Mouse (Mus musculus): ENCODE data around the gene Cep83. TPM values are rescaled to one million over a fixed set of nuclear protein-coding genes. Genes with fewer than 3 reads are reported as not detected.
"Not testable (repeated sequence)": the region's sequence is repeated elsewhere in the genome, so short reads cannot be mapped to it uniquely, and the experiment has no call there.

Cep83 gene
- polyA plus RNA-seq, 1 experiment from 2014 or later, result 20.5 TPM

DNA sequence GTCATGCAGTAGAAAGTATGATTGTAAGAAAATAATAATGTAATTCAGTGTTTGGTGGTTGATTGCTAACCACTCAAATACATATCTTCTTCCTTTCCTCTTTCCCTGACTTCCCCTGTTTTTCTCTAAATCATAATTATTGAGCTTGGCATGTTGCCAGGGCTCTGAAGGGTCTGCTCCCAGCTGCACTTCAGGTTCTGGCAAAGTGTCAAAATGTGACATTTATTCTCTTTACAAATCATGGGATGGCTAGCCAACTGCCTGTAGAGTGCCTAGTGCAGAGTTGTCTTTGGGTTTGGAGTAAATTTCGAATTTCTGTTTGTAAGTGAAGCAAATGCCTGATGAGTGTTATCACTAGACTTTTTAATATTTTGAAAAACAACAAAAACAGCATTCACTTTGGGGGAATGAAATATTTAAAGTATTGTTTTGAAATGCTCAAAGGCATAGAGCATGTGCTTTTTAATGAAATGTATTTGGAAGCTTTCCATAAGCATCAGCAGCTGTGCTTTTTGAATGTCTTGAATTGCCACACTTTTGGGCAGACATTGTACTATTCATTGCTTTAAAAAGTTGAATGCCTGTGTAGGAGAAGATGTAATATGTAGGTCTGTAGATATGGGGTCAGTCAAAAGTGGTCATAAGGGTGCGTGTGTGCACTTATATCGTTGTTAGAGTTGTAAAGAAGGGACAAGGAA, 21.3 kb downstream of the Cep83 start:
- 83% methylated on average over 3 of the region's 3 CpGs for WGBS
- Histone ChIP-seq H3K4me2 (no peak overlapping the region), H3K27me3 (no peaks in the 10 kb centered on the region), H3K9me3 (no peaks in the 10 kb centered on the region), H3K4me1 (replicated peaks) (no peaks in the 10 kb centered on the region), H3K4me3 (no peak overlapping the region), H3K27ac (no peak overlapping the region), H3K36me3 (no peaks in the 10 kb centered on the region), H3K9ac (no peak overlapping the region)
- no peak for ATAC-seq (ENCODE audit: low FRiP score)

- Histone ChIP-seq H3K4me1 (replicated peaks) (no peaks in the 10 kb centered on the region), H3K9ac (no peak overlapping the region), H3K27me3 (no peaks in the 10 kb centered on the region), H3K36me3 (no peaks in the 10 kb centered on the region), H3K9me3 (no peaks in the 10 kb centered on the region), H3K4me3 (no peak overlapping the region), H3K27ac (no peak overlapping the region), H3K4me2 (no peak overlapping the region)
- 92% methylated on average over 2 of the region's 2 CpGs for WGBS
- no peak for ATAC-seq (ENCODE audit: low FRiP score)
These were observed 21.9 kb downstream of the Cep83 start for GRCm38 (mm10) chr10:94710320-94710695.

DNA sequence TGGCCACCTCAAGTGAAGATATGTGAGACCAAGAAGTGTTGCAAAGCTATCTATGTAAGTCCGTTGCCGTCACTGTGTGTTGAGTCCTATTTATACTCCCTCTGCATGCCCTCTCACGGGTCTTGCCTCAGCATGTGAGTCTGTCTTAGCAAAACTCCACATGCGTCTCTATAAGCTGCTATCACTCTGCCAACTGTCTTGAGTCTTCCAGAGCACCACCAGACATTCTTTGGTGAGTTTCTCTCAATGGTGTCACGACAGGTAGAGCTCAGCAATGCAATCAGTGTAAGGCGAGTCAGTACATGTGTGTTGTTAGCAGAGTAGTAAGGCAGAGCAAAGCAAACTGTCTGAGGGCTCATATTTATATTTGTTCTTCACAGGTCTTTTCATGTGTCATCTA, 31.8 kb downstream of the Cep83 start:
- Histone ChIP-seq H3K27ac (no peak overlapping the region), H3K9me3 (no peaks in the 10 kb centered on the region), H3K4me2 (no peak overlapping the region), H3K9ac (no peak overlapping the region), H3K36me3 (peaks cover 9% of the 10 kb centered on the region), H3K27me3 (no peaks in the 10 kb centered on the region), H3K4me1 (replicated peaks) (no peaks in the 10 kb centered on the region), H3K4me3 (no peak overlapping the region)
- WGBS, result 96% methylated on average over 6 of the region's 6 CpGs
- no peak for ATAC-seq (ENCODE audit: low FRiP score)

DNA sequence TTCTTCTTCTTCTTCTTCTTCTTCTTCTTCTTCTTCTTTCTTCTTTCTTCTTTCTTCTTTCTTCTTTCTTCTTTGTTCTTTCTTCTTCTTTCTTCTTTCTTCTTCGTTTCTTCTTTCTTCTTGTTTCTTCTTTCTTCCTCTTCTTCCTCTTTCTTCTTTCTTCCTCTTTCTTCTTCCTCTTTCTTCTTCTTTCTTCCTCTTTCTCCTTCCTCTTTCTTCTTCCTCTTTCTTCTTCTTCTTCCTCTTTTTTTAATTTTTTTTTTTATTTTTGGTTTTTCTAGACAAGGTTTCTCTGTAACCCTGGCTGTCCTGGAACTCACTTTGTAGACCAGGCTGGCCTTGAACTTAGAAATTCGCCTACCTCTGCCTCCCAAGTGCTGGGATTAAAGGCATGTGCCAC, 39.6 kb downstream of the Cep83 start:
- not testable (repeated sequence) for H3K4me2 ChIP-seq; H3K9ac ChIP-seq; H3K9me3 ChIP-seq; H3K27me3 ChIP-seq; H3K4me1 ChIP-seq (replicated peaks); H3K27ac ChIP-seq; H3K4me3 ChIP-seq; ATAC-seq (ENCODE audit: low FRiP score)
- H3K36me3 ChIP-seq, result peaks cover 12% of the 10 kb centered on the region; the same call in 1 of the 2 replicates
- 85% methylated on average over 2 of the region's 2 CpGs for WGBS

DNA sequence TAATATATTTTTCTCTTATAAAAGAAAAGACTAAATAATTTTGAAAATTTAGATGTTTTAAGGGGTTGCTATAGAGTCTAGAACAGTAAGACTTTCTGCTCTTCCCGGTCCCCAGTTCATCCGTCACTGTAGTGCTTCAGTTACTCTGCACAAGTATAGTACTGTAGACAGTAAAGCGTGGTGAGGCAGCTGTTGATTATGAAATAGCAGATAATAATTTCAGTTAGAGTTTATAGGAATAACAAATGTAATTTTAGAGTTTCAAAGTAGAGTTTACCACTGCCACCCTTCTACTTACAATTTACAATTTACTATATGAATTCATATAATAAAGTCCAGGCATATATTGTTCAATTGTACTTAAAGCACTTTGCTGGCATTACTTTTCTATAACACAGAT, 42.0 kb downstream of the Cep83 start:
- Histone ChIP-seq H3K9ac (no peak overlapping the region), H3K4me3 (no peak overlapping the region), H3K9me3 (no peaks in the 10 kb centered on the region), H3K4me1 (replicated peaks) (no peaks in the 10 kb centered on the region), H3K27ac (no peak overlapping the region), H3K4me2 (no peak overlapping the region), H3K27me3 (no peaks in the 10 kb centered on the region), H3K36me3 (peaks cover 9% of the 10 kb centered on the region; the same call in 1 of the 2 replicates)
- 93% methylated on average over 3 of the region's 3 CpGs for WGBS
- no peak for ATAC-seq (ENCODE audit: low FRiP score)

- no peak for ATAC-seq (ENCODE audit: low FRiP score)
- 97% methylated on average over 3 of the region's 3 CpGs for WGBS
These were observed 46.4 kb downstream of the Cep83 start for GRCm38 (mm10) chr10:94734829-94735228.

GRCm38 (mm10) chr10:94740221-94740620, 51.8 kb downstream of the Cep83 start:
- H3K27me3 ChIP-seq, result no peaks in the 10 kb centered on the region
- 0 out of 2 replicates have a peak, but pooled peaks cover 3% of the 10 kb centered on the region for H3K4me1 ChIP-seq (replicated peaks)
- H3K4me3 ChIP-seq, result no peak overlapping the region
- H3K27ac ChIP-seq, result no peak overlapping the region
- H3K9ac ChIP-seq, result no peak overlapping the region
- no peak for ATAC-seq (ENCODE audit: low FRiP score)
- H3K4me2 ChIP-seq, result no peak overlapping the region
- no peaks in the 10 kb centered on the region; the same call in 1 of the 2 replicates for H3K36me3 ChIP-seq
- no peaks in the 10 kb centered on the region for H3K9me3 ChIP-seq
- 83% methylated on average over 2 of the region's 2 CpGs for WGBS

More at GRCm38 (mm10) chr10:94734829-94735228, 46.4 kb downstream of the Cep83 start:
- H3K27me3 ChIP-seq, result no peaks in the 10 kb centered on the region
- no peak overlapping the region for H3K27ac ChIP-seq
- 0 out of 2 replicates have a peak, but pooled peaks cover 3% of the 10 kb centered on the region for H3K4me1 ChIP-seq (replicated peaks)
- H3K36me3 ChIP-seq, result no peaks in the 10 kb centered on the region
- no peak overlapping the region for H3K4me2 ChIP-seq
- no peak overlapping the region for H3K4me3 ChIP-seq
- H3K9ac ChIP-seq, result no peak overlapping the region
- H3K9me3 ChIP-seq, result no peaks in the 10 kb centered on the region

- H3K27me3 ChIP-seq, result no peaks in the 10 kb centered on the region
- no peak for ATAC-seq (ENCODE audit: low FRiP score)
- H3K4me1 ChIP-seq (replicated peaks), result 0 out of 2 replicates have a peak, but pooled peaks cover 3% of the 10 kb centered on the region
- no peaks in the 10 kb centered on the region; the same call in 1 of the 2 replicates for H3K36me3 ChIP-seq
- H3K9me3 ChIP-seq, result no peaks in the 10 kb centered on the region
- H3K4me3 ChIP-seq, result no peak overlapping the region
- 99% methylated on average over 3 of the region's 3 CpGs for WGBS
- no peak overlapping the region for H3K27ac ChIP-seq
- H3K9ac ChIP-seq, result no peak overlapping the region
- no peak overlapping the region for H3K4me2 ChIP-seq
These were observed 53.0 kb downstream of the Cep83 start for GRCm38 (mm10) chr10:94741459-94741858.

GRCm38 (mm10) chr10:94747011-94747410, 58.6 kb downstream of the Cep83 start:
- no peak overlapping the region for H3K9ac ChIP-seq
- H3K4me1 ChIP-seq (replicated peaks), result no peaks in the 10 kb centered on the region
- no peaks in the 10 kb centered on the region for H3K9me3 ChIP-seq
- H3K27ac ChIP-seq, result no peak overlapping the region
- peaks cover 6% of the 10 kb centered on the region for H3K36me3 ChIP-seq
- H3K4me3 ChIP-seq, result no peak overlapping the region
- H3K4me2 ChIP-seq, result no peak overlapping the region
- WGBS, result 87% methylated on average over 2 of the region's 2 CpGs
- ATAC-seq (ENCODE audit: low FRiP score), result no peak
- H3K27me3 ChIP-seq, result no peaks in the 10 kb centered on the region

GRCm38 (mm10) chr10:94771496-94771895, 83.0 kb downstream of the Cep83 start:
- no peak for ATAC-seq (ENCODE audit: low FRiP score)
- 70% methylated on average over 3 of the region's 3 CpGs for whole genome bisulfite sequencing

GRCm38 (mm10) chr10:94777576-94777975, 89.1 kb downstream of the Cep83 start:
- no peaks in the 10 kb centered on the region for H3K9me3 ChIP-seq
- H3K4me2 ChIP-seq, result no peak overlapping the region
- 92% methylated on average over 3 of the region's 3 CpGs for WGBS
- no peak overlapping the region for H3K4me3 ChIP-seq
- no peaks in the 10 kb centered on the region for H3K27me3 ChIP-seq
- no peak overlapping the region for H3K27ac ChIP-seq
- H3K4me1 ChIP-seq (replicated peaks), result no peaks in the 10 kb centered on the region
- H3K9ac ChIP-seq, result no peak overlapping the region
- no peak for ATAC-seq (ENCODE audit: low FRiP score)
- H3K36me3 ChIP-seq, result 0 out of 2 replicates have a peak, but pooled peaks cover 6% of the 10 kb centered on the region

More at GRCm38 (mm10) chr10:94771496-94771895, 83.0 kb downstream of the Cep83 start:
- Histone ChIP-seq H3K4me1 (replicated peaks) (no peaks in the 10 kb centered on the region), H3K4me3 (no peak overlapping the region), H3K27me3 (no peaks in the 10 kb centered on the region), H3K36me3 (peaks cover 6% of the 10 kb centered on the region; the same call in 1 of the 2 replicates), H3K4me2 (no peak overlapping the region), H3K9ac (no peak overlapping the region), H3K9me3 (no peaks in the 10 kb centered on the region), H3K27ac (no peak overlapping the region)

GRCm38 (mm10) chr10:94779319-94779718, 90.9 kb downstream of the Cep83 start:
- Histone ChIP-seq H3K4me3 (no peak overlapping the region), H3K4me1 (replicated peaks) (no peaks in the 10 kb centered on the region), H3K9me3 (no peaks in the 10 kb centered on the region), H3K27ac (no peak overlapping the region), H3K36me3 (0 out of 2 replicates have a peak, but pooled peaks cover 6% of the 10 kb centered on the region), H3K4me2 (no peak overlapping the region), H3K27me3 (no peaks in the 10 kb centered on the region), H3K9ac (no peak overlapping the region)
- 96% methylated on average over 4 of the region's 4 CpGs for WGBS
- no peak for ATAC-seq (ENCODE audit: low FRiP score)
